Comparison of ENCODE assay signal across 16 mouse cellular contexts in genomic region chr1:121830242-121830641, GRCm38 (mm10).
A peak's percentile ranks its signal among the peaks of the same experiment; 100 is the strongest.
DNase-seq lines count a peak whose midpoint lies in the region; ATAC-seq and TF ChIP-seq lines count a peak whose summit lies in the region.
"Had no signal": no experiment of that assay in that cellular context is flagged by ENCODE, and none has a peak within 500 bp of the region (broad histone marks: within the 10 kb centered on the region; RNA-seq: fewer than 3 reads in every experiment).

No protein-coding gene starts in this region.

- peak; percentile 8 for DNase-seq in embryonic facial prominence, embryonic 14.5 days (ENCODE audit: low spot score)
- no peak for DNase-seq in embryonic facial prominence, embryonic 10.5 days (ENCODE audit: low spot score)
- DNase-seq in left cerebral cortex, adult 2 months (ENCODE audit: extremely low spot score in 1 of 2, low spot score in 2 of 2), result no peak
- DNase-seq in left cerebral cortex, adult 18-20 months (ENCODE audit: low spot score in 2 of 2), result no peak
- DNase-seq in ES-E14 (ENCODE audit: low read depth, low spot score) (no peak), adipocyte (ENCODE audit: low spot score) (no peak)
- peak; percentile 22 for DNase-seq in adrenal gland, postnatal 10 days
- DNase-seq in gastrocnemius, postnatal 36 days, result no peak
- DNase-seq: kidney, adult 9 months; right cerebral cortex, postnatal 25 days; thymus, postnatal 4 days had no signal

- H3K4me3 ChIP-seq in embryonic facial prominence, embryonic 14.5 days (ENCODE audit: low read depth, low read length), result no peak overlapping the region
- H3K4me3 ChIP-seq in embryonic facial prominence, embryonic 10.5 days, result no peak overlapping the region
- no peak overlapping the region for H3K4me3 ChIP-seq in left cerebral cortex, adult 2 months
- no peak overlapping the region for H3K4me3 ChIP-seq in ES-E14 (ENCODE audit: insufficient read depth in 1 of 2, low read depth in 1 of 2, low read length in 2 of 2, poor library complexity in 1 of 2, severe bottlenecking in 1 of 2)
- H3K4me3 ChIP-seq: heart, embryonic 12.5 days; hindbrain, embryonic 12.5 days; liver, embryonic 12.5 days; megakaryocyte, embryonic 14.5 days had no signal

- H3K9ac ChIP-seq in embryonic facial prominence, embryonic 14.5 days (ENCODE audit: low read depth, low read length), result no peak overlapping the region
- no peak overlapping the region for H3K9ac ChIP-seq in ES-E14 (ENCODE audit: insufficient read depth, low read depth, low read length, poor library complexity, severe bottlenecking)
- H3K9ac ChIP-seq: heart, embryonic 12.5 days; hindbrain, embryonic 12.5 days; liver, embryonic 12.5 days had no signal

- ATAC-seq in embryonic facial prominence, embryonic 14.5 days (ENCODE audit: low read depth), result no peak
- ATAC-seq: liver, embryonic 12.5 days; Patski had no signal

- H3K9me3 ChIP-seq in embryonic facial prominence, embryonic 14.5 days (ENCODE audit: control insufficient read depth, low read length), result no peaks in the 10 kb centered on the region
- no peaks in the 10 kb centered on the region for H3K9me3 ChIP-seq in embryonic facial prominence, embryonic 10.5 days
- H3K9me3 ChIP-seq in ES-E14 (ENCODE audit: control insufficient read depth, insufficient read depth, low read depth, low read length), result no peaks in the 10 kb centered on the region
- H3K9me3 ChIP-seq: heart, embryonic 12.5 days; hindbrain, embryonic 12.5 days; liver, embryonic 12.5 days had no signal

- in situ Hi-C loops in ES-E14 (cut with MboI; ENCODE audit: low sequenced_read_pairs in 2 of 2, unreplicated experiment in 2 of 2), result no loop called here

- H3K36me3 ChIP-seq in embryonic facial prominence, embryonic 14.5 days (ENCODE audit: control insufficient read depth, insufficient read depth, low read length), result no peaks in the 10 kb centered on the region
- H3K36me3 ChIP-seq in embryonic facial prominence, embryonic 10.5 days (replicated peaks), result no peaks in the 10 kb centered on the region
- H3K36me3 ChIP-seq in ES-E14 (ENCODE audit: control insufficient read depth, insufficient read depth, low read length, poor library complexity, severe bottlenecking), result no peaks in the 10 kb centered on the region
- H3K36me3 ChIP-seq: heart, embryonic 12.5 days; hindbrain, embryonic 12.5 days; liver, embryonic 12.5 days had no signal

- H3K27me3 ChIP-seq in embryonic facial prominence, embryonic 14.5 days (replicated peaks; ENCODE audit: control insufficient read depth, insufficient read depth, low read length), result no peaks in the 10 kb centered on the region
- H3K27me3 ChIP-seq in embryonic facial prominence, embryonic 10.5 days (replicated peaks; ENCODE audit: low read depth, poor library complexity, severe bottlenecking), result no peaks in the 10 kb centered on the region
- H3K27me3 ChIP-seq: heart, embryonic 12.5 days; hindbrain, embryonic 12.5 days; liver, embryonic 12.5 days; megakaryocyte, embryonic 14.5 days; Patski had no signal

- peak; percentile 36 for TF ChIP-seq CTCF in left cerebral cortex, adult 2 months (IDR thresholded peaks at IDR 0.05)

- H3K4me1 ChIP-seq in embryonic facial prominence, embryonic 14.5 days (ENCODE audit: control insufficient read depth, insufficient read depth, low read length), result no peaks in the 10 kb centered on the region
- peaks cover 3% of the 10 kb centered on the region; the same call in 1 of the 2 replicates for H3K4me1 ChIP-seq in embryonic facial prominence, embryonic 10.5 days
- no peaks in the 10 kb centered on the region for H3K4me1 ChIP-seq in ES-E14 (ENCODE audit: control insufficient read depth in 2 of 2, insufficient read depth in 2 of 2, low read length in 2 of 2, poor library complexity in 1 of 2)
- H3K4me1 ChIP-seq: heart, embryonic 12.5 days; hindbrain, embryonic 12.5 days; liver, embryonic 12.5 days; megakaryocyte, embryonic 14.5 days had no signal

- H3K27ac ChIP-seq in embryonic facial prominence, embryonic 14.5 days (replicated peaks; ENCODE audit: low read depth, low read length), result no peak overlapping the region
- H3K27ac ChIP-seq in embryonic facial prominence, embryonic 10.5 days (replicated peaks), result no peak overlapping the region
- H3K27ac ChIP-seq in left cerebral cortex, adult 2 months, result no peak overlapping the region
- no peak overlapping the region for H3K27ac ChIP-seq in ES-E14 (ENCODE audit: insufficient read depth, low read depth, low read length, poor library complexity, severe bottlenecking)
- H3K27ac ChIP-seq: hindbrain, embryonic 12.5 days; liver, embryonic 12.5 days had no signal

- intact Hi-C loops in left cerebral cortex, adult 2 months (cut with DNase I), result no loop called here
- intact Hi-C loops in gastrocnemius, postnatal 36 days (cut with DNase I), result no loop called here

- 60% methylated on average over 2 of the region's 2 CpGs for WGBS in embryonic facial prominence, embryonic 14.5 days
- 69% methylated on average over 2 of the region's 2 CpGs for WGBS in embryonic facial prominence, embryonic 10.5 days

- no peak overlapping the region for H3K4me2 ChIP-seq in embryonic facial prominence, embryonic 14.5 days (ENCODE audit: low read depth, low read length)
- H3K4me2 ChIP-seq: heart, embryonic 12.5 days; hindbrain, embryonic 12.5 days; liver, embryonic 12.5 days had no signal

TF ChIP-seq in ES-E14, 5 proteins besides CTCF, POLR2A, EP300 and RAD21:
- peak; percentile 42; the same call in 1 of the 2 replicates for TF ChIP-seq MAFK (IDR thresholded peaks at IDR 0.05; ENCODE audit: insufficient read depth, low read depth, low read length)
- no peak for TF ChIP-seq ZC3H11A (IDR thresholded peaks at IDR 0.05; ENCODE audit: borderline replicate concordance, low read depth, low read length)
- no peak for TF ChIP-seq ZNF384 (IDR thresholded peaks at IDR 0.05; ENCODE audit: low read depth, low read length)
TF ChIP-seq in ES-E14: peak in this region for 1.

Comparison
In these comparisons a context has a peak if more than half of its experiments do, and no peak if none do; other contexts are left out.
1. DNase-seq: peak in embryonic facial prominence, embryonic 14.5 days (single experiment) and adrenal gland, postnatal 10 days (single experiment); none in embryonic facial prominence, embryonic 10.5 days (single experiment), left cerebral cortex, adult 2 months (0 of 2), left cerebral cortex, adult 18-20 months (0 of 2), ES-E14 (single experiment), adipocyte (single experiment) and gastrocnemius, postnatal 36 days (0 of 2).